Mouse (Mus musculus): ENCODE measurements around the gene Lrif1.

DNA sequence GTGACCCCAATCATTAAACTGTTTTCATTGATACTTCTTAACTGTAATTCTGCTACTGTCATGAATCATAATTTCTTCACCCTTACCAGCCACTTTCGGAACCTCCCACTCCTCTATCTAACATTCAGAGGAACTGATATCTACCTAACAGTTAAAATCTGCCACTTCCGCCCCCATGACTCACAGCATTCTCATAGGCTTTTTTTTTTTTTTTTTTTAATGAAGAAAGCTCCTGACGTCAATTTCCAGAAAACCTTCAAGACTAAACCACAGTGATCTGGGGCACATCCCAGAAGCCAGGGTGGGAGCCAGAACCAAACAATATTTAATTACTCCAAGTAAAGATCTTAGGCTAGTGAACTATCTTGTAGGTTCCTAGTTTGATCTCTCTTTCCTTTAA lies 100.3 kb downstream of the Lrif1 start:
- no peak for TF ChIP-seq POLR2A (IDR thresholded peaks at IDR 0.05; ENCODE audit: low read depth, low read length)
- TF ChIP-seq CTCF (IDR thresholded peaks at IDR 0.05; ENCODE audit: borderline replicate concordance, insufficient read depth, low read length), result no peak

Measured in embryonic fibroblast, embryonic 13.5 days (primary cell).